Mouse (Mus musculus): Measurements from ENCODE around the gene Cers1.

- TF ChIP-seq CTCF (IDR thresholded peaks at IDR 0.05 in 2 of 3, conservative IDR thresholded peaks at IDR 0.05 in 1 of 3; ENCODE audit: control insufficient read depth in 1 of 3, insufficient read depth in 1 of 3, low read depth in 2 of 3, low read length in 3 of 3, poor library complexity in 1 of 3, severe bottlenecking in 1 of 3), result peak in 2 of 3 experiments; percentile 22 to 38; a peak in 2 of 6 replicates
- no peak for TF ChIP-seq CHD1 (IDR thresholded peaks at IDR 0.05; ENCODE audit: low read depth, low read length)
- TF ChIP-seq SIN3A (IDR thresholded peaks at IDR 0.05; ENCODE audit: low read length), result no peak
- no peak for TF ChIP-seq EP300 (IDR thresholded peaks at IDR 0.05; ENCODE audit: low read depth in 1 of 2, low read length in 2 of 2)
- TF ChIP-seq GATA1 (IDR thresholded peaks at IDR 0.05; ENCODE audit: low read depth, low read length), result no peak
Measured at GRCm38 (mm10) chr8:70323716-70324115, 8.1 kb downstream of the Cers1 start.

All from MEL (cell line).